Mouse (Mus musculus): ENCODE data around the gene Lin7b. TPM values are rescaled to one million over a fixed set of nuclear protein-coding genes. Genes with fewer than 3 reads are reported as not detected.

The Lin7b gene
- polyA plus RNA-seq, 1 experiment: 4.1 TPM

- no peaks in the 10 kb centered on the region for H3K9me3 ChIP-seq
- peaks cover 26% of the 10 kb centered on the region for H3K4me1 ChIP-seq
- H3K36me3 ChIP-seq (replicated peaks; ENCODE audit: low read length): no peaks in the 10 kb centered on the region
- no peak overlapping the region for H3K4me3 ChIP-seq (replicated peaks)
- peaks cover 78% of the 10 kb centered on the region for H3K27me3 ChIP-seq (replicated peaks)
- TF ChIP-seq FLI1 (IDR thresholded peaks at IDR 0.05; ENCODE audit: low read length) (no peak), GATA1 (IDR thresholded peaks at IDR 0.05; ENCODE audit: borderline replicate concordance, low read length) (no peak)
Measured at GRCm38 (mm10) chr7:45355318-45356020, 14.9 kb downstream of the Lin7b start.

- Histone ChIP-seq H3K36me3 (replicated peaks; ENCODE audit: low read length) (no peaks in the 10 kb centered on the region), H3K27me3 (replicated peaks) (peaks cover 82% of the 10 kb centered on the region), H3K9me3 (no peaks in the 10 kb centered on the region), H3K4me3 (replicated peaks) (no peak overlapping the region), H3K4me1 (peaks cover 20% of the 10 kb centered on the region)
- TF ChIP-seq GATA1 (IDR thresholded peaks at IDR 0.05; ENCODE audit: borderline replicate concordance, low read length) (no peak), FLI1 (IDR thresholded peaks at IDR 0.05; ENCODE audit: low read length) (no peak)
Measured at GRCm38 (mm10) chr7:45353041-45353440, 17.3 kb downstream of the Lin7b start.

GRCm38 (mm10) chr7:45346905-45347304 is 23.5 kb downstream of the Lin7b start:
- no peak for TF ChIP-seq FLI1 (IDR thresholded peaks at IDR 0.05; ENCODE audit: low read length)
- no peak for TF ChIP-seq GATA1 (IDR thresholded peaks at IDR 0.05; ENCODE audit: borderline replicate concordance, low read length)
- H3K4me1 ChIP-seq: peaks cover 37% of the 10 kb centered on the region

GRCm38 (mm10) chr7:45343543-45343942 is 26.8 kb downstream of the Lin7b start:
- H3K36me3 ChIP-seq (replicated peaks; ENCODE audit: low read length): no peaks in the 10 kb centered on the region
- H3K27me3 ChIP-seq (replicated peaks): peaks cover 66% of the 10 kb centered on the region
- H3K4me1 ChIP-seq: peaks cover 67% of the 10 kb centered on the region
- TF ChIP-seq FLI1 (IDR thresholded peaks at IDR 0.05; ENCODE audit: low read length) (no peak), GATA1 (IDR thresholded peaks at IDR 0.05; ENCODE audit: borderline replicate concordance, low read length) (no peak)
- H3K4me3 ChIP-seq (replicated peaks): peak overlapping the region; percentile 73
- H3K9me3 ChIP-seq: no peaks in the 10 kb centered on the region

More at GRCm38 (mm10) chr7:45346905-45347304, 23.5 kb downstream of the Lin7b start:
- no peak overlapping the region for H3K4me3 ChIP-seq (replicated peaks)
- H3K9me3 ChIP-seq: no peaks in the 10 kb centered on the region
- H3K27me3 ChIP-seq (replicated peaks): peaks cover 69% of the 10 kb centered on the region
- H3K36me3 ChIP-seq (replicated peaks; ENCODE audit: low read length): no peaks in the 10 kb centered on the region

- Histone ChIP-seq H3K9me3 (no peaks in the 10 kb centered on the region), H3K4me3 (replicated peaks) (no peak overlapping the region), H3K4me1 (peaks cover 75% of the 10 kb centered on the region), H3K27me3 (replicated peaks) (peaks cover 69% of the 10 kb centered on the region), H3K36me3 (replicated peaks; ENCODE audit: low read length) (no peaks in the 10 kb centered on the region)
- TF ChIP-seq FLI1 (IDR thresholded peaks at IDR 0.05; ENCODE audit: low read length): no peak
- TF ChIP-seq GATA1 (IDR thresholded peaks at IDR 0.05; ENCODE audit: borderline replicate concordance, low read length): no peak
Measured at GRCm38 (mm10) chr7:45342081-45342480, 28.3 kb downstream of the Lin7b start.

- Histone ChIP-seq H3K4me3 (replicated peaks) (peak overlapping the region; percentile 91), H3K4me1 (peaks cover 75% of the 10 kb centered on the region), H3K36me3 (replicated peaks; ENCODE audit: low read length) (no peaks in the 10 kb centered on the region), H3K27me3 (replicated peaks) (peaks cover 70% of the 10 kb centered on the region), H3K9me3 (no peaks in the 10 kb centered on the region)
- TF ChIP-seq FLI1 (IDR thresholded peaks at IDR 0.05; ENCODE audit: low read length) (0 out of 2 replicates have a peak, but pooled peaks have one; percentile 14), GATA1 (IDR thresholded peaks at IDR 0.05; ENCODE audit: borderline replicate concordance, low read length) (no peak)
Measured at GRCm38 (mm10) chr7:45341303-45341702, 29.1 kb downstream of the Lin7b start.

GRCm38 (mm10) chr7:45340669-45341068 is 29.7 kb downstream of the Lin7b start:
- Histone ChIP-seq H3K4me3 (replicated peaks) (peak overlapping the region; percentile 91), H3K27me3 (replicated peaks) (peaks cover 72% of the 10 kb centered on the region)

GRCm38 (mm10) chr7:45340066-45340442 is 30.3 kb downstream of the Lin7b start:
- H3K9me3 ChIP-seq: no peaks in the 10 kb centered on the region
- TF ChIP-seq FLI1 (IDR thresholded peaks at IDR 0.05; ENCODE audit: low read length): no peak
- no peak for TF ChIP-seq GATA1 (IDR thresholded peaks at IDR 0.05; ENCODE audit: borderline replicate concordance, low read length)
- H3K36me3 ChIP-seq (replicated peaks; ENCODE audit: low read length): no peaks in the 10 kb centered on the region
- H3K4me3 ChIP-seq (replicated peaks): peak overlapping the region; percentile 91
- peaks cover 83% of the 10 kb centered on the region for H3K4me1 ChIP-seq
- H3K27me3 ChIP-seq (replicated peaks): peaks cover 75% of the 10 kb centered on the region

More at GRCm38 (mm10) chr7:45340669-45341068, 29.7 kb downstream of the Lin7b start:
- TF ChIP-seq FLI1 (IDR thresholded peaks at IDR 0.05; ENCODE audit: low read length): no peak
- no peaks in the 10 kb centered on the region for H3K9me3 ChIP-seq
- H3K4me1 ChIP-seq: peaks cover 80% of the 10 kb centered on the region
- no peaks in the 10 kb centered on the region for H3K36me3 ChIP-seq (replicated peaks; ENCODE audit: low read length)

GRCm38 (mm10) chr7:45339410-45340065 is 30.8 kb downstream of the Lin7b start:
- Histone ChIP-seq H3K36me3 (replicated peaks; ENCODE audit: low read length) (no peaks in the 10 kb centered on the region), H3K27me3 (replicated peaks) (peaks cover 77% of the 10 kb centered on the region), H3K9me3 (no peaks in the 10 kb centered on the region), H3K4me3 (replicated peaks) (peak overlapping the region; percentile 91), H3K4me1 (peaks cover 88% of the 10 kb centered on the region)
- TF ChIP-seq GATA1 (IDR thresholded peaks at IDR 0.05; ENCODE audit: borderline replicate concordance, low read length) (no peak), FLI1 (IDR thresholded peaks at IDR 0.05; ENCODE audit: low read length) (no peak)
